Mouse (Mus musculus) embryonic facial prominence, embryonic 11.5 days (tissue): Measurements from ENCODE around the gene Kif1c. TPM values are rescaled to one million over a fixed set of nuclear protein-coding genes. Genes with fewer than 3 reads are reported as not detected.

Source experiments
- ATAC-seq: fragments of 200-750 bp; cut with Nextera tagmentation; replicated peaks from 2 replicates; pipeline ENCODE4 v1.8.0; 2017; ENCODE audit warnings: low read depth; ENCODE audit not compliant: insufficient number of reproducible peaks, low FRiP score, low TSS enrichment
- DNase-seq: peaks from one replicate; pipeline ENCODE4 v3.0.0-alpha.2; 2015; ENCODE audit warnings: low spot score
- H3K27ac ChIP-seq: fragments of 300-500 bp; sonication (generic); replicated peaks from 2 replicates; pipeline ENCODE4 v1.5.1; 2014; ENCODE audit warnings: mild to moderate bottlenecking, low read depth, low read length, control low read depth
- H3K27me3 ChIP-seq: fragments of 300-500 bp; sonication (generic); 2 replicates; pipeline ENCODE4 v1.6.1; 2014; ENCODE audit warnings: mild to moderate bottlenecking, low read length, moderate library complexity, mixed read lengths; ENCODE audit not compliant: control insufficient read depth, insufficient read depth
- H3K36me3 ChIP-seq: fragments of 300-500 bp; sonication (generic); replicated peaks from 2 replicates; pipeline ENCODE4 v1.6.1; 2014; ENCODE audit warnings: low read depth, mild to moderate bottlenecking, low read length, moderate library complexity, mixed read lengths; ENCODE audit not compliant: control insufficient read depth, insufficient read depth
- H3K4me1 ChIP-seq: fragments of 300-500 bp; sonication (generic); 2 replicates; pipeline ENCODE4 v1.6.1; 2014; ENCODE audit warnings: low read length, mixed read lengths; ENCODE audit not compliant: control insufficient read depth, insufficient read depth
- H3K4me2 ChIP-seq: fragments of 300-500 bp; sonication (generic); 2 replicates; pipeline ENCODE4 v1.6.1; 2014; ENCODE audit warnings: low read depth, mild to moderate bottlenecking, control low read depth, low read length, moderate library complexity
- H3K4me3 ChIP-seq: fragments of 300-500 bp; sonication (generic); 2 replicates; pipeline ENCODE4 v1.5.1; 2014; ENCODE audit warnings: low read depth, low read length, control low read depth
- H3K9ac ChIP-seq: fragments of 300-500 bp; sonication (generic); replicated peaks from 2 replicates; pipeline ENCODE4 v1.6.1; 2014; ENCODE audit warnings: mild to moderate bottlenecking, control low read depth, low read length
- H3K9me3 ChIP-seq: fragments of 300-500 bp; sonication (generic); replicated peaks from 2 replicates; pipeline ENCODE4 v1.6.1; 2016; ENCODE audit warnings: mild to moderate bottlenecking, low read length, inconsistent platforms, mixed read lengths; ENCODE audit not compliant: control insufficient read depth
- WGBS: fragments of 180-500 bp; shearing (Covaris S2); extraction: QIAGEN DNeasy Blood & Tissue Kit; methylation state at CpG from one replicate; pipeline ENCODE4 v1.1.7; 2014; 5-methylcytosine and 5-hydroxymethylcytosine counted together
- polyA plus RNA-seq: library from polyadenylated mRNA; unstranded; fragments of >200 nt; fragmentation: Nextera tagmentation; extraction: Ambion mirVana; gene quantifications from 2 replicates; pipeline ENCODE4 v1.2.1, GENCODE M21; 2014

The Kif1c gene
- polyA plus RNA-seq, 1 experiment from 2014 or later: 8.3 TPM

DNA sequence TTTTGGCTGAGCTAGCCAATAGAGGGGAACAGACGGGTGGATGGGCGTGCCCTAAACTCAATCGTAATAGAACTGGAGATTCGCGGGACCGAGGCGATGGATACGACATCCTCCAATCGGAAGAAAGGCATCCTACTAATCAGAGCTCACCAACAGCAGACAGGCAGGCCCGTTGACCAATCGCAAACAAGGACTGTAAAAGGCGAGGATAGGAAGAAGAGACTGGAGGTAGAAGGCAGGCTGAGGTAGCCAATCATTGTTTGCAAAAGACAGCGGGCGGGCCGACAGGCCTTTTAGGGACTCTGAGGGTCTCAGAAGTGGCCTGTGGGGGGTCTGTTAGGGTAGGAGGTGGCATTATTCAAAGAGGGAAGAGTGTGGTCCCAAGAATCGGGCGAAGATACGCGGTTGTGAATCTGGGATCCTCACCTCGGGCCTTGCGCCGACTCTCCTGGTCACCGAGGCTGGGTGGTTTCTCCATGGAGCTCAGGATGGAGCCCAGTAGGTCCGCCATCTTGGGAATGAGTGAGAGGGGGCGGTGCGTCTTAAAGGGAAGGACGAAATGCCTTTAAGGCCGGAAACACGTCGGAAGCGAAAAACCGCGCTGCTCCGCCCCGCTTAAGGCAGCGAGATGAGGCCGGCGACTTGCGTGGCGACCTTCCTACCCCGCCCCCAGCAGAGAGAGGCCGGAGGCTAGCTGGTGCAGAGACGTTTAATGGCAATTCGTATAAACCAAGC is 31.4 kb upstream of the Kif1c start, which contains the start of gene Spag7:
Gene Spag7 (minus strand): TSS at position 646 of the 735 bp plus-strand sequence.
- under 1% methylated on average over 44 of the region's 44 CpGs for WGBS

DNA sequence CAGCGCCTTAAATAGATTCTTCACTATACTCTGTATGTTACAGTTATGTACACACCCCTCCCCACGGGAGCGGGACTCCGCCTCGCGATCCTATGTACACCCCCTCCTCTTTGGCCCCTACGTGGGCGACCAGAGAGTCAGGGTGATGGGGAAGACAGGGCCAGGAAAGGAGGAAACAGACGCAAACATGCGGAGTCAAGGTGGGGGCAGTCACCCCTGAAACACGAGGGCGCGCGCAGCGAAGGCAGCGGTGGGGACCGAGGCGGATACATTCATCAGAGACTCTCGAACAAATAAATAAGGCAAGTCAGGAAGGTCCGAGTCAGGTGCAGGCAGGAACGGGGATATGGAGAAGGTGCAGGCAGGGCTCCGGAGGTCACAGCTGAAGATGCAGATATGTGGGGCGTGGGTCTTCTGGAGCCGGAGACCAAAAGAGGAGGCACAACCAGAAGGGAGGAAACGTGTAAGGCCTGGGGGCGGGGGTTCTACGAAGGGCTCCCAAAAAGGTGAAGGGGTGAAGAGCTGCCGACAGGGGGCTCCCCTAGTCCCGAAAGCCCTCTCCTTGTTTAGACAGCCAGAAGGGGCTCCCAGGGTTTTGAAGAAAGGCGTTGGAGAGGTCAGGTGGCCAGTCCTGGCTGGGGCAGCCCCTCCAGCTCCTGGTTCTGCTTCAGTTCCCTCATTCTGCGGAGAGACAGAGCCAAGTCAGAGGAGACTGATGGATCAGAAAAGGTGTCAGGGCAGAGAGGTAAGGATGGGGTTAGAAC is 30.6 kb upstream of the Kif1c start:
- ATAC-seq: peak; percentile 35
- WGBS: under 1% methylated on average over 31 of the region's 31 CpGs
- H3K4me3 ChIP-seq: peak overlapping the region; percentile 49
- no peaks in the 10 kb centered on the region for H3K27me3 ChIP-seq
- H3K36me3 ChIP-seq: no peaks in the 10 kb centered on the region; the same call in 1 of the 2 replicates
- H3K4me2 ChIP-seq: peak overlapping the region; percentile 68
- DNase-seq: peak; percentile 87
- no peaks in the 10 kb centered on the region for H3K4me1 ChIP-seq
- peak overlapping the region; percentile 71 for H3K9ac ChIP-seq
- H3K27ac ChIP-seq: peak overlapping the region; percentile 86
- no peaks in the 10 kb centered on the region for H3K9me3 ChIP-seq

More for the DNA sequence above, 31.4 kb upstream of the Kif1c start, which contains the start of gene Spag7:
- Histone ChIP-seq H3K4me1 (no peaks in the 10 kb centered on the region), H3K27me3 (no peaks in the 10 kb centered on the region), H3K9me3 (no peaks in the 10 kb centered on the region), H3K9ac (peak within 1 kb of the TSS; percentile 71), H3K4me2 (peak within 1 kb of the TSS; percentile 71), H3K27ac (peak within 1 kb of the TSS; percentile 86), H3K4me3 (peak within 1 kb of the TSS; percentile 51), H3K36me3 (peaks cover 4% of the 10 kb centered on the region)
- peak; percentile 92 for ATAC-seq
- peak; percentile 98 for DNase-seq

DNA sequence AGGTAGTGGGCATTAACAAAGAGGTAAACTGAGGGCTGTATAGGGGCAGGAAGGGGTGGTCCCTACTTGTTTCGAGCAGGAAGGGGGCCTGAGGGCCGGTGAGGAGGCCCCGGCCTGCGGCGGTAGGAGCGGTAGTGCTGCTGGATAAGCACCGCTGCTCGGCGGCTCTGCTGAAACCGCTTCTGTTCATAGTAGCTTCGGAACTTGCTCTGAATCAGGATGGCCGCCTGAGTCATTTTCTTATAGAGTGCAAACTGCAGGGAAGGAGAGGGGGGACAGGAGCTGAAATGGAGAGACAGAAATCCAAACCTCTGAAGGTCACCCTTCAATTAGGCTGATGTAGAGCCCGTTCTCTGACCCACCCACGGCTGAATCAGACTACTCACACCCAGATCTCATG is 29.9 kb upstream of the Kif1c start:
- no peaks in the 10 kb centered on the region for H3K9me3 ChIP-seq
- H3K27me3 ChIP-seq: no peaks in the 10 kb centered on the region
- H3K4me2 ChIP-seq: peak overlapping the region; percentile 68
- no peak for DNase-seq
- ATAC-seq: no peak
- WGBS: 42% methylated on average over 14 of the region's 14 CpGs
- no peaks in the 10 kb centered on the region; the same call in 1 of the 2 replicates for H3K36me3 ChIP-seq
- peak overlapping the region; percentile 49 for H3K4me3 ChIP-seq
- peak overlapping the region; percentile 71 for H3K9ac ChIP-seq
- no peaks in the 10 kb centered on the region for H3K4me1 ChIP-seq
- H3K27ac ChIP-seq: 0 out of 2 replicates have a peak overlapping the region, but pooled peaks have one; percentile 5

DNA sequence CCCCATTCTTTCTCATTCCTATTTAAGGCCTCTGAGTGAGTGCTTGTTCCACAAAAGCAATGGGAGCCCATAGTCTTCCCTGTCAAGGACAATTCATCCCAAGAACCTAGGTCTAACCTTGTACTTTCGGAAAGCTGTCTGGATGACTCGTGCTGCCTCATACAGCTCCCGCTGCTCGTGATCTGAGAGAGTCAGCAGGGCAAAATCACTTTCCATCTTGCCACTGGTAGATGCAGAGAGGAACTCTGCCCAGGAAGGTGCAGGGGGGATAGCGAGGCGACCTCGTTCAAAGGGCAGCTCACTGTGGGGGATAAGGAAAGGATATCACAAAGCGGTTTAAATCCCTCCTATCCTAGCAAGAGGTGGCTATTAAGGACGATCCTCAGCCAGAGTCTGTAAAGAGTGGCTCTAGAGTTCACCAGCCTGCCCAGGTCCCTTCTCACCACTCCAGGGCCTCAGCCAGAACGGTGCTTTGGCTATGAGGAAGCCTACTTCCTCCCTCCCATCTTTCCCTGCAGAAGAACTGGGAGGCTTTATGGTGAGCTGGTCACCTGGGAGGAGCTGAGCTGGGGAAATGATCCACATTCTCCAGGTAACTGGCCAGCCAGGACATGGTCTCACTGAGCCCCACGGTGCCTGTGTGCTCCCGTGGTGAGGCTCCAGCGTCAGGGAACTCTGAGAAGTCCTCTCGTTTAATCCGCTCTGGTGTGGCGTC is 28.9 kb upstream of the Kif1c start:
- WGBS: 85% methylated on average over 16 of the region's 16 CpGs
- no peaks in the 10 kb centered on the region for H3K9me3 ChIP-seq
- H3K4me2 ChIP-seq: no peak overlapping the region
- H3K9ac ChIP-seq: no peak overlapping the region
- no peaks in the 10 kb centered on the region for H3K27me3 ChIP-seq
- H3K27ac ChIP-seq: no peak overlapping the region
- DNase-seq (no peak), ATAC-seq (no peak)
- H3K4me3 ChIP-seq: no peak overlapping the region
- H3K36me3 ChIP-seq: no peaks in the 10 kb centered on the region; the same call in 1 of the 2 replicates
- H3K4me1 ChIP-seq: no peaks in the 10 kb centered on the region

DNA sequence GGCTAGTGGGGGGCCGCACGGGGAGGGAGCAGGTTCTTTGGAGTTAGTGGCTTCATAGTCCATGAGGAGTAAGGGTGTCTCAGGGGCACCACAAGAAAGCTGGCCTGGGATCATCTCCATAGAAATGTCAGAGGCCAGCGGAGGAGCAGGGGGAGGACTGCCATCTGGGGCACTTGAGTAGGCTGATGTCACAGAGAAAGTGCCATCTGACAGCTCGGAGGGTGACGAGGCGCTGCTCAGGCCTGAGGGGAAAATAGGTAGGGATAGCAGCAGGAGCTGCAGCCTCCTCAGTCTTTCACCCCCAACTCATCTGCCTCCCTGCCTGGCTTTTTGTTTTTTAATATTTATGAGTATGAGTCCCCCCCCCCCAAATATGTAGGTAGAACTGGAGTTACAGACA is 26.3 kb upstream of the Kif1c start:
- 70% methylated on average over 6 of the region's 6 CpGs for WGBS
- Histone ChIP-seq H3K27ac (no peak overlapping the region), H3K9ac (no peak overlapping the region), H3K4me1 (no peaks in the 10 kb centered on the region), H3K4me3 (no peak overlapping the region), H3K4me2 (no peak overlapping the region), H3K36me3 (no peaks in the 10 kb centered on the region; the same call in 1 of the 2 replicates), H3K27me3 (no peaks in the 10 kb centered on the region), H3K9me3 (no peaks in the 10 kb centered on the region)
- DNase-seq (no peak), ATAC-seq (no peak)

DNA sequence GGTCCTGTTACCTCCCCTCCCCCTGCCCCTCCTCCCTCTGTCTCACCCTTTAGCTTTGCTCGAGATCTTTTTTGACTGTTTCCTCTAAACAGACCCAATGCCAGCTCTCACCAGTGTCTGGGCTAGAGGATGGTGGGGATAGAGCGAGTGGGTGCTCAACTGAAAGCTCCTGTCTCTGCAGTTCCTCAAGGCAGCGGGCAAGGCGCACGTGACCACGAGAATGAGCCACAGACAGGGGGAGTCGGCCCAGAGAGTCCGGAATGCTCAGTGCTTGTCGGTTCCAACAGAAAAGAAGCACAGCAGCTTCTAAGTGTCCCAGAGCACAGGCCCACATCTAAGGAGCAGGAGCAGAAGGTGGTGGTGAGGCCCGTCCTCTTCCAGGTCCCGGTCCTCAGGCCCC is 25.8 kb upstream of the Kif1c start:
- Histone ChIP-seq H3K4me3 (no peak overlapping the region), H3K4me1 (no peaks in the 10 kb centered on the region), H3K36me3 (no peaks in the 10 kb centered on the region; the same call in 1 of the 2 replicates), H3K9me3 (no peaks in the 10 kb centered on the region), H3K4me2 (no peak overlapping the region), H3K27me3 (no peaks in the 10 kb centered on the region), H3K9ac (no peak overlapping the region), H3K27ac (no peak overlapping the region)
- no peak for DNase-seq
- ATAC-seq: no peak
- 68% methylated on average over 11 of the region's 11 CpGs for WGBS

DNA sequence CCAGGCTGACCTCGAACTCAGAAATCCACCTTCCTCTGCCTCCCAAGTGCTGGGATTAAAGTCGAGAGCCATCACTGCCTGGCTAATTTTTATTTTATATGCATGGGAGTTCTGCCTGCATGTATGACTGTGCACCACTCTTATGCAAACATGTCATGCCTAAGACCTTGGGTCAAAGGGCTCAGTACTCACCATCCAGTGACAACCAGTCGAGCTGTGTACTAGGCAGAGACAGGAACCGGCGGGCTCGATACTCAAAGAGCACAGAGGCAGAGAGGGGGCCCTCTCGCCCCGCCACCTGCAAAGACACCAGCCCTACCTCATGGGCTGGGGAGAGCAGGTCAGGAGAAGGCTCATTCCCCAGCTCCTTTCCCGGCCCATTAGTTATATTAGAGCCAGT is 22.3 kb upstream of the Kif1c start:
- H3K4me3 ChIP-seq: no peak overlapping the region
- ATAC-seq: no peak
- H3K27me3 ChIP-seq: no peaks in the 10 kb centered on the region
- H3K4me2 ChIP-seq: no peak overlapping the region
- no peaks in the 10 kb centered on the region; the same call in 1 of the 2 replicates for H3K36me3 ChIP-seq
- H3K4me1 ChIP-seq: no peaks in the 10 kb centered on the region
- H3K27ac ChIP-seq: no peak overlapping the region
- H3K9me3 ChIP-seq: no peaks in the 10 kb centered on the region
- 74% methylated on average over 9 of the region's 9 CpGs for WGBS
- no peak for DNase-seq
- no peak overlapping the region for H3K9ac ChIP-seq
